In genomic region chr9:22805981-22806380, GRCm38 (mm10) we compare ENCODE assay signal across 28 mouse cellular contexts.
A peak's percentile ranks its signal among the peaks of the same experiment; 100 is the strongest.
DNase-seq lines count a peak whose midpoint lies in the region; ATAC-seq and TF ChIP-seq lines count a peak whose summit lies in the region.
"Had no signal": no experiment of that assay in that cellular context is flagged by ENCODE, and none has a peak within 500 bp of the region (broad histone marks: within the 10 kb centered on the region; RNA-seq: fewer than 3 reads in every experiment).

No protein-coding gene starts in this region.

- H3K9me3 ChIP-seq in midbrain, embryonic 11.5 days (ENCODE audit: control insufficient read depth, low read length): no peaks in the 10 kb centered on the region
- no peaks in the 10 kb centered on the region for H3K9me3 ChIP-seq in midbrain, postnatal 0 days (ENCODE audit: low read length)
- no peaks in the 10 kb centered on the region for H3K9me3 ChIP-seq in liver, embryonic 15.5 days (replicated peaks)
- H3K9me3 ChIP-seq: forebrain, embryonic 15.5 days; hindbrain, embryonic 12.5 days; limb, embryonic 10.5 days; limb, embryonic 15.5 days; lung, embryonic 15.5 days; megakaryocyte, embryonic 14.5 days had no signal

- WGBS in midbrain, embryonic 11.5 days: 88% methylated on average over 1 of the region's 1 CpGs
- WGBS in midbrain, postnatal 0 days: 95% methylated on average over 1 of the region's 1 CpGs
- WGBS in liver, embryonic 15.5 days (ENCODE audit: insufficient replicate concordance): 20% methylated on average over 1 of the region's 1 CpGs

- no peak overlapping the region for H3K27ac ChIP-seq in midbrain, embryonic 11.5 days (ENCODE audit: low read depth, low read length)
- no peak overlapping the region for H3K27ac ChIP-seq in midbrain, postnatal 0 days (ENCODE audit: low read depth, low read length)
- H3K27ac ChIP-seq in liver, embryonic 15.5 days (replicated peaks): peak overlapping the region; percentile 65
- H3K27ac ChIP-seq: forebrain, embryonic 15.5 days; hindbrain, embryonic 12.5 days; limb, embryonic 10.5 days; limb, embryonic 15.5 days; lung, embryonic 15.5 days had no signal

- no peak for ATAC-seq in midbrain, embryonic 11.5 days (ENCODE audit: low FRiP score)
- ATAC-seq in midbrain, postnatal 0 days (ENCODE audit: low FRiP score): no peak
- ATAC-seq in common myeloid progenitor, adult 5-6 weeks (replicated peaks; ENCODE audit: low read depth, poor library complexity, severe bottlenecking): 0 out of 2 replicates have a peak, but pooled peaks have one; percentile 15
- ATAC-seq in liver, embryonic 15.5 days (ENCODE audit: insufficient read depth): peak; percentile 82
- no peak for ATAC-seq in granulocyte monocyte progenitor cell, adult 5-6 weeks (replicated peaks; ENCODE audit: poor library complexity, severe bottlenecking)
- ATAC-seq: forebrain, embryonic 15.5 days; intestine, embryonic 16.5 days had no signal

- H3K4me1 ChIP-seq in midbrain, embryonic 11.5 days (ENCODE audit: control insufficient read depth, insufficient read depth, low read length): no peaks in the 10 kb centered on the region
- H3K4me1 ChIP-seq in midbrain, postnatal 0 days (ENCODE audit: insufficient read depth, low read length): no peaks in the 10 kb centered on the region
- H3K4me1 ChIP-seq in liver, embryonic 15.5 days (replicated peaks): peaks cover 57% of the 10 kb centered on the region
- H3K4me1 ChIP-seq: forebrain, embryonic 15.5 days; hindbrain, embryonic 12.5 days; limb, embryonic 10.5 days; limb, embryonic 15.5 days; lung, embryonic 15.5 days had no signal

- no peak overlapping the region for H3K9ac ChIP-seq in midbrain, embryonic 11.5 days (ENCODE audit: low read length)
- H3K9ac ChIP-seq in midbrain, postnatal 0 days (replicated peaks; ENCODE audit: low read length, poor library complexity, severe bottlenecking): no peak overlapping the region
- H3K9ac ChIP-seq in liver, embryonic 15.5 days: no peak overlapping the region
- H3K9ac ChIP-seq: forebrain, embryonic 15.5 days; hindbrain, embryonic 12.5 days; limb, embryonic 15.5 days; lung, embryonic 15.5 days had no signal

- no peak for TF ChIP-seq CTCF in midbrain, postnatal 0 days (IDR thresholded peaks at IDR 0.05)

- DNase-seq in midbrain, embryonic 11.5 days (ENCODE audit: low spot score, missing footprints): peak; percentile 19
- DNase-seq in midbrain, postnatal 0 days (ENCODE audit: low spot score): no peak
- DNase-seq in frontal cortex, postnatal 36 days (ENCODE audit: low spot score in 2 of 2): no peak
- DNase-seq in gastrocnemius, adult 18-20 months (ENCODE audit: low spot score): no peak
- DNase-seq: adrenal gland, postnatal 25 days; cerebellum, adult 2 months; cerebellum, postnatal 14 days; gastrocnemius, postnatal 10 days; heart, postnatal 36 days; kidney, adult 9 months; kidney, postnatal 10 days; layer of hippocampus, adult 9-11 months; midbrain, embryonic 14.5 days; right cerebral cortex, adult 18-20 months; spleen, adult 18-20 months; thymus, adult 2 months; thymus, postnatal 4 days had no signal

- no peaks in the 10 kb centered on the region for H3K36me3 ChIP-seq in midbrain, embryonic 11.5 days (ENCODE audit: control insufficient read depth, insufficient read depth, low read length)
- no peaks in the 10 kb centered on the region for H3K36me3 ChIP-seq in midbrain, postnatal 0 days (ENCODE audit: insufficient read depth, low read length)
- no peaks in the 10 kb centered on the region for H3K36me3 ChIP-seq in liver, embryonic 15.5 days (replicated peaks)
- H3K36me3 ChIP-seq: forebrain, embryonic 15.5 days; hindbrain, embryonic 12.5 days; limb, embryonic 10.5 days; limb, embryonic 15.5 days; lung, embryonic 15.5 days had no signal

- H3K4me3 ChIP-seq in midbrain, embryonic 11.5 days (ENCODE audit: low read depth, low read length): no peak overlapping the region
- no peak overlapping the region for H3K4me3 ChIP-seq in midbrain, postnatal 0 days (ENCODE audit: low read depth, low read length)
- no peak overlapping the region for H3K4me3 ChIP-seq in liver, embryonic 15.5 days (replicated peaks)
- H3K4me3 ChIP-seq: forebrain, embryonic 15.5 days; hindbrain, embryonic 12.5 days; limb, embryonic 10.5 days; limb, embryonic 15.5 days; lung, embryonic 15.5 days; megakaryocyte, embryonic 14.5 days had no signal

- H3K4me2 ChIP-seq in midbrain, embryonic 11.5 days: no peak overlapping the region
- no peak overlapping the region for H3K4me2 ChIP-seq in midbrain, postnatal 0 days (ENCODE audit: low read depth, low read length, poor library complexity, severe bottlenecking)
- H3K4me2 ChIP-seq in liver, embryonic 15.5 days: peak overlapping the region; percentile 25; the same call in 1 of the 2 replicates
- H3K4me2 ChIP-seq: forebrain, embryonic 15.5 days; heart, embryonic 11.5 days; hindbrain, embryonic 12.5 days; limb, embryonic 15.5 days; lung, embryonic 15.5 days had no signal

- H3K27me3 ChIP-seq in midbrain, embryonic 11.5 days (ENCODE audit: control insufficient read depth, insufficient read depth, low read length): no peaks in the 10 kb centered on the region
- no peaks in the 10 kb centered on the region for H3K27me3 ChIP-seq in midbrain, postnatal 0 days (ENCODE audit: insufficient read depth, low read length)
- no peaks in the 10 kb centered on the region for H3K27me3 ChIP-seq in liver, embryonic 15.5 days
- H3K27me3 ChIP-seq: forebrain, embryonic 15.5 days; hindbrain, embryonic 12.5 days; limb, embryonic 15.5 days; lung, embryonic 15.5 days had no signal

Comparison
In these comparisons a context has a peak if more than half of its experiments do, and no peak if none do; other contexts are left out.
1. ATAC-seq: peak in common myeloid progenitor, adult 5-6 weeks (single experiment) and liver, embryonic 15.5 days (single experiment); none in midbrain, embryonic 11.5 days (single experiment), midbrain, postnatal 0 days (single experiment) and granulocyte monocyte progenitor cell, adult 5-6 weeks (single experiment).